Mouse (Mus musculus) right cerebral cortex, postnatal 4 days (tissue): ENCODE measurements at regions not wholly inside any gene's neighbourhood (a gene's known extent, or its start where the extent isn't known, plus 50 kb on each side); places are given as distances from the start of the nearest gene placed in this dataset.
"Not testable (repeated sequence)": the region's sequence is repeated elsewhere in the genome, so short reads cannot be mapped to it uniquely, and the experiment has no call there.

ENCODE experiments used
- DNase-seq: peaks from one replicate; pipeline ENCODE4 v3.0.0-alpha.2; 2022

DNA sequence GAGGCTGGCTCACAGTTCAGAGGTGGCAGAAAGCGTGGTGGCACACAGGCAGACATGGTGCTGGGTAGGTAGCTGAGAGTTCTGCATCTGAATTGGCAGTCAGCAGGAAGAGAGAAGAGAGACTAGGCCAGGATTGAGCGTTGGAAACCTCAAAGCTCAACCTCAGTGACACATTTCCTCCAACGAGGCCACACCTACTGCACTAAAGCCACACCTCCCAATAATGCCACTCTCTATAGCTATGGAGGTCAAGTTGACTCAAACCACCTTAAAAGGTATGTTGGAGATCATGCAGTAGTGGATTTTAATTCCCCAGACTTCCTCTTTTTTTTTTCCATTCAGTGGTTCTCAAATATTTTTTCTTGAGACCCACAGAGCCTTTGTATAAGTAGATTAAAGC is 57.1 kb downstream of the Ccdc54 start:
- no peak for DNase-seq

DNA sequence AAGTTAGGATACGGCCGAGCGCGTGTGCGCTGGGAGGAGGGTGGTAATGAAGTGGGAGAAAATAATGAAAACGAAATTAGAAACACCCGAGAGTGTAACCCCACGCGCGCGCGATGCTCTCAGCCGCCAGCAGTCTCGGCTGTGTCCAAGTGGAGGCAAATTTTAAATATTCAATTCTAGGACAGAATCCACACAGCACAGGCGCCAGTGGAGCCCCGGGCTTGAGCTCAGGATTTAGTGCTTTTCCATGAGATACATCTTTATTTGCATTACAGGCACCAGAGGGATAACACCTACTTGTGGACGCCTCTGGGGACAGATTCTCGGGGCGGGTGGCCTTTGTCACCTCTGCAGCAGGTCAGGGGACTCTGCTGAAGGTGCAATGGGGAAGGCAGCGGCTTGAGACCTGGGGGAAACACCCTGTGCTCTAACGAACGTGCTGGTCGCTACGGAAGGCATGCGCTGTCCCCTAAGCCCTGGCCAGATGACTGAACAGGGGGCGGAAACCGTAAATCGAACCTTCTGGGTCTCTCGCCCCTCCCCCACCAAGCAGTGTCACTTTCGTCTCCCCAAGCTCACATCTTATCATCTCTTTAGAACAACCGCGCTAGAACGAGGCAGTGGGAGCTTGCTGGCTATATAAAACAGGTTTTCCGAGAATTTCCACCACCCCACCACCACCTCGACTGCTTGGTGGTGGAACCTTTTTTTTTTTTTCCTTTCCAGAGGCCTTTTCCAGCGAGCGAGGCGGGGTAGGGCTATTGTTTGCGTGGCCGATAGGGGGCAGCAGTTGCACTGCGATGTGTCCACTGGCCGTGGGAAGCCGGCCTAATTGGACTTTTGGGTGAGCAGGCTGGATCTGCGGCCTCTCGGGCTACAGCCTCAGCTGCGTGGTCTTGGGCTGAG is 61.2 kb downstream of the Ccdc54 start:
- DNase-seq = peak; percentile 84

GRCm38 (mm10) chr16:50528677-50529510 is 62.1 kb downstream of the Ccdc54 start:
- DNase-seq = peak; percentile 61

DNA sequence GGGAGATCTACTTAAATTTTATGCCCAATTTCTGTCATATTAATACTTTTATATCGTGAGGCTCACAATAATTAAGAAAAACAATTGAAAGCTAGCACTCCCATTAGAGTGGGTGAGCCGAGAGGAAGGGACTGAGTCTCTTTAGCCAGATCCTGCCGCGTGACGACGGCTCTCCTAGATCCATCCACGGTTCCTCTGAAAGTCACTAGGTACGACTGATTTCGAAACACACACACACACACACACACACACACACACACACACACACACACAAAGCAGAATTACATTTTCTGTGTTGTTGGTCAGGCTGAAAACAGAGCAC is 62.6 kb downstream of the Ccdc54 start:
- no peak for DNase-seq

GRCm38 (mm10) chr16:50526930-50527329 is 64.0 kb downstream of the Ccdc54 start:
- not testable (repeated sequence) for DNase-seq

GRCm38 (mm10) chr16:50525934-50526366 is 65.0 kb downstream of the Ccdc54 start:
- DNase-seq = no peak

DNA sequence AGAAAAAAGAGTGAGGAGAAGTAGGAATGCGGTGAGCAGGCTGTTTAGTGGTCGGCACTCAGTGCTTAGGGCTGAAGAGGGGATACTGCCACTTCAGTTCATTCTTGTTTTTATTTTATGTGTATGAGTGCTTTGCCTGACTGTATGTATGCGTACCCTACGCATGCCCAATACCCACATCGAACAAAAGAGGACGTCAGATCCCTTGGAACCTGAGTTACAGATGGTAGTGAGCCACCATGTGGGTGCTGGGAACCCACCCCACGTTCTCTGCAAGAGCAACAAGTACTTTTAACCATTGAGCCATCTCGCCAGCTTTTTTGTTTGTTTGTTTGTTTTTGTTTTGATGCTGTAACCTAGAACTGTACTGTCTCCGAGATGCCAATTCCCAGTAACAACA is 65.5 kb downstream of the Ccdc54 start:
- no peak for DNase-seq

- DNase-seq = no peak
These were observed 71.3 kb downstream of the Ccdc54 start for GRCm38 (mm10) chr16:50519610-50520009.

DNA sequence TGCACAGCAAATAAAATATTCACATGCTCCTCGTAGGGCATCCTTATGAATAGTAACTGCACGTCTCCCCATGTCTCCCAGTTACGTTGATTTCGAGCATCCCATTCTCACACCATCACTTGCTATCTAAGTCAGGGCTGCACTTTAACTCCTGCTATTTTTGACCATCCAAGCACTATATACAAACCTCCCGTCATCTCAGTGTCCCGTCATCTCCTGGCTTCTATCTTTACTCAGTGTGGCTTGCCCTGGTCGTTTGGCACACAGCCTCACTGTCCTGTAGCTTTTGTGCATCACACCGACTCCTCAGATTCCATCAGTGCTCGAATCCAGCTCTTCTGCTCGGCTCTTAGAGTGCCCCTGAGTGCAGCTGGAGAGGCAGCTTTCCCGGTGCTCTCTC is 74.4 kb downstream of the Ccdc54 start:
- DNase-seq = no peak

DNA sequence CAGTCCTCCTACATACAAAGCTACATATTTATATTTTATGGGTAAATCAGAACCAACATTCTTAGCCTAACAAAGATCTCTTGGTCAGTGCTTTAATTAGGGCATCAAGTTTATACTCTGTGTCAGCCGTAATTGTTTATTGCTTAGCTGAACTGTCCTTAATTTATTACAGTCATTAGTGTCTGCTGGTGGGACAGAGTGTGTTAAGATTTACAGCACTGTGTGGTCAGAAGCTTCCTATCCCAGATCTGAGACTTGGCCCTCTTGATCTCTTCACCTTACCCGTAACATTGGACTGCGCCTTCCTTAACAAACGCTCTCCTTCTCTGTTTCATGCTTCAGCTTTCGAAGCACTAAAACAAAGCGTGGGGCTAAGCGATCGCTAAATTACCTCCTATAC is 75.9 kb downstream of the Ccdc54 start:
- DNase-seq = no peak

- DNase-seq = no peak
These were observed 78.9 kb downstream of the Ccdc54 start for GRCm38 (mm10) chr16:50512080-50512479.

DNA sequence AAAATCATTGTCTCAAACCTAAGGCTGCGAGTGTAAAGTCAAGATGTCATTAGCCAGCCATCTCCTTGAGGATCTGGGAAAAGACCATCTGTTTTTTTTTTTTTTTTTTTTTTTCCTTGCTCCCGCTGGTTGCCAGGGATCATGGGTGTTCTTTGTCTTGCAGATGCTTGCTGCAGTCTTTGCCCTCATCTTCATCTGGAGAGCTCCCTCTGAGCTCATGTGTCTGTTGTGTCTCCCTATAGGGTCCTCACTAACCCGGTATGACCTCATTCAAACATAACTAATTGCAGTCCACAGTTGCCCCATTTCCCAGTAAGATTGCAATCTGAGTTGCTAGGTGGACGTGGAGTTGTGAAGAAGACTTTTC is 77.3 kb upstream of the Bbx start:
- no peak for DNase-seq

GRCm38 (mm10) chr16:50508673-50509528 is 76.7 kb upstream of the Bbx start:
- DNase-seq = no peak

- no peak for DNase-seq
These were observed 72.4 kb upstream of the Bbx start for GRCm38 (mm10) chr16:50504619-50505018.

- DNase-seq = no peak
These were observed 66.7 kb upstream of the Bbx start for GRCm38 (mm10) chr16:50498909-50499308.

GRCm38 (mm10) chr16:50493662-50494061 is 61.5 kb upstream of the Bbx start:
- no peak for DNase-seq

GRCm38 (mm10) chr16:50489244-50489643 is 57.1 kb upstream of the Bbx start:
- no peak for DNase-seq

DNA sequence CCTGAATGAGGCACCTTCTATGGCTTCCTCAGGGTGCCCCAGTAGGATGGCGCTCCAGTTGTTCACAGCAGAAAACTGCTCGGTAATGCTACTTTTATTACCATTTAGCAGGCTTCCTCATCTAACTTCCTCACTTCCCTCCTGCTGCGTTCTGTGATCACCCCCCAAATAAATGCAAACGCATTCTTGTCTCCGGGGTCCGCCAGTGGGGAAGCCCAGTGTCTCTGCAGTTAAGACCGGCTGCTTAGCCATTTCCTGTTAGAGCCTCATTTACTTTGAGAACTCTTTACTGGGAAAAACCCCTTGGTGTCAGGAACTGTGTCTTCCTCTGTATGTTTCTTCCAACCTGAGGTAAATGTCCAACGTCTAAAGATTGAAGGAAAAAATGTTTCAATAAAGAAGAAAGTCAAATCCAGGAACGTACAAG is 50.2 kb upstream of the Bbx start:
- DNase-seq = no peak
